Mouse (Mus musculus) embryonic facial prominence, embryonic 12.5 days (tissue): ENCODE measurements around the gene Stim1. TPM values are rescaled to one million over a fixed set of nuclear protein-coding genes. Genes with fewer than 3 reads are reported as not detected.
A peak's percentile ranks its signal among the peaks of the same experiment; 100 is the strongest.

ENCODE experiments used
- ATAC-seq: fragments of 200-750 bp; cut with Nextera tagmentation; 2 replicates; pipeline ENCODE4 v1.8.0; 2017; ENCODE audit not compliant: insufficient number of reproducible peaks, insufficient read depth, low FRiP score, low TSS enrichment
- H3K27ac ChIP-seq: fragments of 300-500 bp; sonication (generic); 2 replicates; pipeline ENCODE4 v1.5.1; 2016; ENCODE audit warnings: mild to moderate bottlenecking
- H3K27me3 ChIP-seq: fragments of 300-500 bp; sonication (generic); 2 replicates; pipeline ENCODE4 v1.6.1; 2016; ENCODE audit warnings: mild to moderate bottlenecking, moderate library complexity
- H3K36me3 ChIP-seq: fragments of 300-500 bp; sonication (generic); 2 replicates; pipeline ENCODE4 v1.6.1; 2016; ENCODE audit warnings: mild to moderate bottlenecking
- H3K4me1 ChIP-seq: fragments of 300-500 bp; sonication (generic); 2 replicates; pipeline ENCODE4 v1.6.1; 2016
- H3K4me2 ChIP-seq: fragments of 300-500 bp; sonication (generic); replicated peaks from 2 replicates; pipeline ENCODE4 v1.6.1; 2016; ENCODE audit warnings: mild to moderate bottlenecking, moderate library complexity
- H3K4me3 ChIP-seq: fragments of 300-500 bp; sonication (generic); 2 replicates; pipeline ENCODE4 v1.5.1; 2016; ENCODE audit warnings: mild to moderate bottlenecking
- H3K9ac ChIP-seq: fragments of 300-500 bp; sonication (generic); 2 replicates; pipeline ENCODE4 v1.6.1; 2016; ENCODE audit warnings: mild to moderate bottlenecking, moderate library complexity
- H3K9me3 ChIP-seq: fragments of 300-500 bp; sonication (generic); 2 replicates; pipeline ENCODE4 v1.6.1; 2016; ENCODE audit warnings: mild to moderate bottlenecking, moderate library complexity
- WGBS: fragments of 180-500 bp; shearing (Covaris S2); methylation state at CpG from one replicate; pipeline ENCODE4 v1.1.7; 2016; 5-methylcytosine and 5-hydroxymethylcytosine counted together
- polyA plus RNA-seq: library from polyadenylated mRNA; unstranded; fragments of >200 nt; fragmentation: Nextera tagmentation; extraction: Ambion mirVana; gene quantifications from 2 replicates; pipeline ENCODE4 v1.2.1, GENCODE M21; 2016

Stim1 gene
- polyA plus RNA-seq, 1 experiment from 2014 or later, result 24.6 TPM

- 6% methylated on average over 12 of the region's 12 CpGs for WGBS
- Histone ChIP-seq H3K27me3 (0 out of 2 replicates have a peak, but pooled peaks cover 4% of the 10 kb centered on the region), H3K9me3 (no peaks in the 10 kb centered on the region), H3K36me3 (no peaks in the 10 kb centered on the region), H3K9ac (peak overlapping the region; percentile 58), H3K27ac (no peak overlapping the region), H3K4me2 (peak overlapping the region; percentile 90), H3K4me3 (peak overlapping the region; percentile 73), H3K4me1 (0 out of 2 replicates have a peak, but pooled peaks cover 7% of the 10 kb centered on the region)
- no peak for ATAC-seq
These were observed 766 bp downstream of the Stim1 start for GRCm38 (mm10) chr7:102268395-102268748.

GRCm38 (mm10) chr7:102272422-102272948 lies 4.9 kb downstream of the Stim1 start:
- H3K4me2 ChIP-seq, result no peak overlapping the region
- H3K4me3 ChIP-seq, result no peak overlapping the region
- no peak overlapping the region for H3K9ac ChIP-seq
- no peak for ATAC-seq
- H3K4me1 ChIP-seq, result 0 out of 2 replicates have a peak, but pooled peaks cover 7% of the 10 kb centered on the region
- H3K27ac ChIP-seq, result no peak overlapping the region
- H3K27me3 ChIP-seq, result 0 out of 2 replicates have a peak, but pooled peaks cover 4% of the 10 kb centered on the region
- 81% methylated on average over 3 of the region's 3 CpGs for WGBS
- no peaks in the 10 kb centered on the region for H3K36me3 ChIP-seq
- H3K9me3 ChIP-seq, result no peaks in the 10 kb centered on the region

DNA sequence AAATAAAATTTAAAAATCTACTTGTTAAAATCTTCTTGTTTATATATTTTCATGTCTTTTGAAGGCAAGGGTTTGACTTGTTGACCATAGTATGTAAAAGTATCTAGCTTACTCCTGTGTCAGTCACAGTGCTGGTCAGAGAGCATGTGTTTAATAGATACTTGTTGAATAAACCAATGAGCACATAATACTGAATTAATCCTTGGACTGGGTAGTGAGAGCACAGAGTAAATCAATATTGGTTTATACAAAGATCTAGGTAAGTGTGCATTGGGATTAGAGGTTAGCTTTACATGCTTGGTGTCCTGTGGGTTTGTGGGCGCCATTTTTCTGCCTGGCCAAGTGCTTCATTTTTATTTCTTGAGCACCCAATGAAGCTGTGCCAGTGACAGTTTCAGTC lies 13.8 kb downstream of the Stim1 start:
- Histone ChIP-seq H3K27ac (no peak overlapping the region), H3K27me3 (no peaks in the 10 kb centered on the region), H3K36me3 (no peaks in the 10 kb centered on the region), H3K4me1 (no peaks in the 10 kb centered on the region), H3K9ac (no peak overlapping the region), H3K4me2 (no peak overlapping the region), H3K9me3 (no peaks in the 10 kb centered on the region), H3K4me3 (no peak overlapping the region)
- ATAC-seq, result no peak
- 91% methylated on average over 1 of the region's 1 CpGs for WGBS

DNA sequence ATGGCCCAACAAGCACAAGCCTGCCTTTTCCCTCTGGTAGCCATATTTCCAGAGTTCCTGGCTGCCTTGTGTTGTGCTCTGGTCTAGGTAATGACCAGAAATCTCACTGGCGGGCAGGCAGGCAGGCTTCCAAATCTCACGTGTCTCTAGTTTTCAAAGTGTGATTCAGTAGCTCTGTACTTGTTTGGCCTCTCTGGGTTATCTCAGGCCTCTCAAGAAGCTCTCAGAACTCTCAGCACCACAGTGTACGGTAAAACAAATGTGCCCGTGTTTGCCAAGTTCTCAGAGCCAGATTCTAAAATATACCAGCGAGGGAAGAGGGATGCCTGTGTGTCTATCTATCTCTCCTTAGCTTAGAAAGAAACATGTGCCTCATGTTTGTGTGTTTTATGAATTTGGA lies 14.7 kb downstream of the Stim1 start:
- Histone ChIP-seq H3K4me1 (no peaks in the 10 kb centered on the region), H3K4me2 (no peak overlapping the region), H3K9me3 (no peaks in the 10 kb centered on the region), H3K36me3 (no peaks in the 10 kb centered on the region), H3K4me3 (no peak overlapping the region), H3K27me3 (no peaks in the 10 kb centered on the region), H3K9ac (no peak overlapping the region), H3K27ac (no peak overlapping the region)
- WGBS, result 83% methylated on average over 5 of the region's 5 CpGs
- no peak for ATAC-seq

DNA sequence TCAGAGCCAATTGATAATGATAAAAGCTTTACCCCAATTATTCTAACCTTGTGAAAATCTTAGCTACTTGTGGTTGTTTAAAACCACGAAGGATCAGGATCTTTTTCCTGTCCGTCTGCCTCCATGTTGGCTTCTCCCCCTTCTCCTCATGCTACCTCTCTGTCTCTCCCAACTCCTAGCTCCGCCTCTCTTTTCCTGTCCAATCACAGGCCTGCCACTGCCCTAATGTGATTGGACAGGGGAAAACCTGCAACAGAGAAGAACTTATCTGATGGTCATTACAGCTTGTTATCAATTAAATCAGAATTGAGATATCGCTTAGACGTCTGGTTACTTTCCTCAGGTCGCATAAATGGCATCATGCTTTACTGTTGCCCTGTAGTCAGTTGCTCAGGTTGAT lies 21.9 kb downstream of the Stim1 start:
- ATAC-seq, result no peak
- Histone ChIP-seq H3K27ac (no peak overlapping the region), H3K9ac (no peak overlapping the region), H3K4me3 (no peak overlapping the region), H3K9me3 (no peaks in the 10 kb centered on the region), H3K27me3 (no peaks in the 10 kb centered on the region), H3K4me1 (no peaks in the 10 kb centered on the region), H3K36me3 (no peaks in the 10 kb centered on the region), H3K4me2 (no peak overlapping the region)
- 80% methylated on average over 6 of the region's 6 CpGs for WGBS

- Histone ChIP-seq H3K27me3 (no peaks in the 10 kb centered on the region), H3K4me1 (no peaks in the 10 kb centered on the region), H3K4me3 (no peak overlapping the region), H3K9ac (no peak overlapping the region), H3K36me3 (no peaks in the 10 kb centered on the region), H3K4me2 (no peak overlapping the region), H3K9me3 (no peaks in the 10 kb centered on the region), H3K27ac (no peak overlapping the region)
- ATAC-seq, result no peak
- 96% methylated on average over 3 of the region's 3 CpGs for WGBS
These were observed 24.6 kb downstream of the Stim1 start for GRCm38 (mm10) chr7:102292228-102292627.

GRCm38 (mm10) chr7:102293234-102293633 lies 25.6 kb downstream of the Stim1 start:
- H3K36me3 ChIP-seq, result no peaks in the 10 kb centered on the region
- H3K4me1 ChIP-seq, result no peaks in the 10 kb centered on the region
- H3K4me3 ChIP-seq, result no peak overlapping the region
- WGBS, result 17% methylated on average over 2 of the region's 2 CpGs
- no peak overlapping the region for H3K9ac ChIP-seq
- H3K4me2 ChIP-seq, result no peak overlapping the region
- no peak overlapping the region for H3K27ac ChIP-seq
- H3K9me3 ChIP-seq, result no peaks in the 10 kb centered on the region
- no peaks in the 10 kb centered on the region for H3K27me3 ChIP-seq
- ATAC-seq, result no peak

GRCm38 (mm10) chr7:102300761-102301160 lies 33.2 kb downstream of the Stim1 start:
- Histone ChIP-seq H3K27me3 (no peaks in the 10 kb centered on the region), H3K9me3 (no peaks in the 10 kb centered on the region), H3K9ac (no peak overlapping the region), H3K4me1 (no peaks in the 10 kb centered on the region), H3K27ac (no peak overlapping the region), H3K4me2 (no peak overlapping the region), H3K36me3 (no peaks in the 10 kb centered on the region), H3K4me3 (no peak overlapping the region)
- no peak for ATAC-seq
- 75% methylated on average over 1 of the region's 1 CpGs for WGBS

- no peak for ATAC-seq
- Histone ChIP-seq H3K27me3 (no peaks in the 10 kb centered on the region), H3K4me1 (no peaks in the 10 kb centered on the region), H3K27ac (no peak overlapping the region), H3K4me2 (no peak overlapping the region), H3K4me3 (no peak overlapping the region), H3K36me3 (no peaks in the 10 kb centered on the region), H3K9me3 (no peaks in the 10 kb centered on the region), H3K9ac (no peak overlapping the region)
- WGBS, result 95% methylated on average over 4 of the region's 4 CpGs
These were observed 34.9 kb downstream of the Stim1 start for GRCm38 (mm10) chr7:102302471-102302870.

DNA sequence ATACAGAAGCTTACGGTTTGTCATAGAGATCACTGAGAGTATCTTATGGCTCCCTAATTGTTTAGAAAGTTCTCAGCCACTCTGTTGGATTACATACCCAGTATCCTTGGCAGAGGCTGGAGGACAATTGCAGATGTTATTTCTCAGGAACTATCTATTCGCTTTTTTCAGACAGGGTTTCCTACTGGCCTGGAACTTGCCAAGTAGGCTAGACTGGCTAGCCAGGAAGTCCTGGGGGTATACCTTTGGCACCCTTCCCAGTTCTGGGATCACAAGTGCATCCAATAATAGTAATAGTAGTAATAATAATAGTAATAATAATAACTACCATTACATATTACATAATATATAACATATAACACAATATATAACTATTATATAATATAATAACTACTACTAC lies 38.0 kb downstream of the Stim1 start:
- no peak for ATAC-seq
- H3K4me3 ChIP-seq, result no peak overlapping the region
- 95% methylated on average over 2 of the region's 2 CpGs for WGBS
- no peaks in the 10 kb centered on the region for H3K27me3 ChIP-seq
- no peaks in the 10 kb centered on the region for H3K9me3 ChIP-seq
- H3K4me1 ChIP-seq, result no peaks in the 10 kb centered on the region
- no peak overlapping the region for H3K9ac ChIP-seq
- H3K27ac ChIP-seq, result no peak overlapping the region
- no peaks in the 10 kb centered on the region for H3K36me3 ChIP-seq
- H3K4me2 ChIP-seq, result no peak overlapping the region

GRCm38 (mm10) chr7:102310266-102310665 lies 42.7 kb downstream of the Stim1 start:
- H3K27me3 ChIP-seq, result no peaks in the 10 kb centered on the region
- H3K9ac ChIP-seq, result no peak overlapping the region
- ATAC-seq, result no peak
- no peak overlapping the region for H3K4me2 ChIP-seq
- H3K27ac ChIP-seq, result no peak overlapping the region
- H3K36me3 ChIP-seq, result no peaks in the 10 kb centered on the region
- H3K4me1 ChIP-seq, result no peaks in the 10 kb centered on the region
- no peaks in the 10 kb centered on the region for H3K9me3 ChIP-seq
- no peak overlapping the region for H3K4me3 ChIP-seq

DNA sequence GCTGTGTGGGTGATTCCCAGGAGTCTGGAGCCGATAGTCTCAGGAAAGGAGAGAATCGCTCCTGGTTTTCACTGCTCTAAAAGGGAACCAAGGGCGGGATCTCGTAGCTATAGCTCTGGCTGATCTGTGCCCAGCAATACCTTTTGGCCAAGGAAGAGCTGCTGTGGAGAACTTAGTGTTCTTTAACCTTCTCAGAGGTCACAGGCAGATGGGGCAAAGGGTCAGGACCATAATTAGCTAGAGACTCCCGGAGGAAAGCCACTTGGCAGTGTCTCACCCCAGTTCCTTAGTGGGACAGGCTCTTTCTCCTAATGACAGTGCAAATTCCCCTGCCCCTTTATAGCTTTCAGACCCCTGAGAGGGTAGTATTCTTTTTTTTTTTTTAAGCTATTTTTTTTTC lies 43.2 kb downstream of the Stim1 start:
- Histone ChIP-seq H3K36me3 (no peaks in the 10 kb centered on the region), H3K9ac (no peak overlapping the region), H3K4me1 (no peaks in the 10 kb centered on the region), H3K27ac (no peak overlapping the region), H3K9me3 (no peaks in the 10 kb centered on the region), H3K4me2 (no peak overlapping the region), H3K4me3 (no peak overlapping the region), H3K27me3 (no peaks in the 10 kb centered on the region)
- WGBS, result 55% methylated on average over 5 of the region's 5 CpGs
- no peak for ATAC-seq
